Mouse (Mus musculus): Measurements from ENCODE around the gene Cct6b. TPM values are rescaled to one million over a fixed set of nuclear protein-coding genes. Genes with fewer than 3 reads are reported as not detected.

Cct6b gene
- polyA plus RNA-seq (2015; fragmentation: Nextera tagmentation; extraction: Ambion mirVana): 0.39 and 0.44 TPM in 2 replicates

DNA sequence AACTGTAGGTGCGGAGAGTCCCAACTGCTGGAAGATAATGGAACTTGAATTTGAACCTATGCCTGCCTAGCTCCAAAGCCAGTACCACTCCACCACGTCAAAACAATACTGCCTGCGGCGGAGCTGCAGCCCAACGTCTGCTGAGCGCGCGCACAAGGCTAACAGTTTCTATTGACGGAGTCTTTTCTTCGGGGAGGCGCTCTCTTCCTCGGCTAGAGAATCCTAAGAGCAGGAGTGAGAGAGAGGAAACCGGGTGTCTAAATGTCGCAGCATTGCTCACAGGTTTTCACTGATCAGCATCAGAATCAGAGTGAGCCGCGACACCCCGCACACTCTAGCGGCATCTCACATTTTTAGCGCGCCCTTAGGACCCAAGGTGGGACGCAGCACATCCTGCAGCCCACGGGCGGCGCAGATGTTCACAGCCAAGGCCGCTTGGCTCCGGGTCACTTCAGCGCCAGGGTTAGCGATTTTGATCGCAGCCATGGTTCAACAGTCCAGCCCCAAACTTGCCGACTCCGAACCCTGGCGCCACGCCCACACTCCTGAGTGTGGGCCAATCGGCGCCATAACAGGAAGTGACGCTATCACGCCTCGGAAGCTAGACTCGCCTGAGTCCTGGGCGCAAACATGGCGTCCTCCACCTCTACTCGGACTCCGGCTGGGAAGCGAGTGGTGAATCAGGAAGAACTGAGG, at the start of gene Cct6b, which contains the start of gene Zfp830:
Gene Cct6b (minus strand): TSS at position 580 of the 696 bp plus-strand sequence.
Gene Zfp830 (plus strand): TSS at position 604 of the 696 bp plus-strand sequence.
- peak within 1 kb of the TSS; percentile 93 for H3K9ac ChIP-seq

DNA sequence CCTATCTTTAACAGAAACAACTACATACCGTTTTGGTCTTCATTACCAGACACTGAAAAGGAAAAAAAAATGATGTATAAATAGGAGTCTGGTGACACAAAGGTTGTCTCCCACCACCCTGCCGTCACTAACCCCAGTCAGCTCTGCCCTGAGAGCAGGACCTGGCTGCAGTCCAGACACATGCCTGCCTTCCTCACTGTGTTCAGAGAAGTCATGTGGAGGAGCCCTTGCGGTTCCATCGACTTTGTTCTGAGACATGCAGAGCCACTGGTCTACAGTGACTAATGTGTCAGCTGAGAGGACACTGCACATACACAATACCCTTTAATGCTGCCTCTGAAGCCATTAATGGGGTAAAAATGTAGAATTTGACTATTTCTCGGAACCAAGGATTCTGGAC, 44.4 kb upstream of the Cct6b start:
- Histone ChIP-seq H3K4me3 (replicated peaks) (no peak overlapping the region), H3K9ac (no peak overlapping the region), H3K9me3 (replicated peaks) (no peaks in the 10 kb centered on the region), H3K27me3 (no peaks in the 10 kb centered on the region), H3K4me2 (no peak overlapping the region), H3K27ac (no peak overlapping the region), H3K4me1 (peaks cover 24% of the 10 kb centered on the region), H3K36me3 (peaks cover 61% of the 10 kb centered on the region)
- 64% methylated on average over 5 of the region's 5 CpGs for WGBS
- no peak for ATAC-seq (replicated peaks; ENCODE audit: low FRiP score)

More for the DNA sequence above, at the start of gene Cct6b, which contains the start of gene Zfp830:
- H3K4me2 ChIP-seq: peak within 1 kb of the TSS; percentile 88
- WGBS: under 1% methylated on average over 44 of the region's 44 CpGs
- H3K27ac ChIP-seq: peak within 1 kb of the TSS; percentile 96
- peak; percentile 99 for ATAC-seq (replicated peaks; ENCODE audit: low FRiP score)
- H3K36me3 ChIP-seq: peaks cover 10% of the 10 kb centered on the region
- peak within 1 kb of the TSS; percentile 76 for H3K4me3 ChIP-seq (replicated peaks)
- H3K9me3 ChIP-seq (replicated peaks): no peaks in the 10 kb centered on the region
- peaks cover 3% of the 10 kb centered on the region; the same call in 1 of the 2 replicates for H3K27me3 ChIP-seq
- H3K4me1 ChIP-seq: peaks cover 22% of the 10 kb centered on the region

DNA sequence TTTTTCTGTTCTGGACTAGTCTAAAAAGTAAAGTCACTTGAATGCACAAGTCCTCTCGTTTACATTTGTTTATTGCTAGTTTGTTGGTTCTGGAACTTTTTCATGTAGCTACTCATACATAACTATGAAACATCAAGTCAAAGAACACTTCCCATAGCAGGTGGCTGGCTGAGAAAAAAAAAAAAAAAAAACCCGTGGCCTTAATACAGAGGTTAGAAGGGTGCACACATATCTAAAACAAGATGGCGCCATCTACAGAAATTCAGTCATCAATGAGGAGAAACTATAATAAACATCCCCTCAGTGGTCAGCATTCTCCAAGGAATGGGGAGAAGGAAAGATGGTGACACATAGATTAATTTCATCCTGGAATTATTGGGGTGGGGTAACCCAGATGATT, 43.2 kb upstream of the Cct6b start:
- Histone ChIP-seq H3K4me3 (replicated peaks) (no peak overlapping the region), H3K9me3 (replicated peaks) (no peaks in the 10 kb centered on the region), H3K4me2 (no peak overlapping the region), H3K9ac (no peak overlapping the region), H3K36me3 (peaks cover 72% of the 10 kb centered on the region), H3K4me1 (peaks cover 13% of the 10 kb centered on the region), H3K27me3 (no peaks in the 10 kb centered on the region), H3K27ac (no peak overlapping the region)
- WGBS: 87% methylated on average over 3 of the region's 3 CpGs
- ATAC-seq (replicated peaks; ENCODE audit: low FRiP score): no peak

DNA sequence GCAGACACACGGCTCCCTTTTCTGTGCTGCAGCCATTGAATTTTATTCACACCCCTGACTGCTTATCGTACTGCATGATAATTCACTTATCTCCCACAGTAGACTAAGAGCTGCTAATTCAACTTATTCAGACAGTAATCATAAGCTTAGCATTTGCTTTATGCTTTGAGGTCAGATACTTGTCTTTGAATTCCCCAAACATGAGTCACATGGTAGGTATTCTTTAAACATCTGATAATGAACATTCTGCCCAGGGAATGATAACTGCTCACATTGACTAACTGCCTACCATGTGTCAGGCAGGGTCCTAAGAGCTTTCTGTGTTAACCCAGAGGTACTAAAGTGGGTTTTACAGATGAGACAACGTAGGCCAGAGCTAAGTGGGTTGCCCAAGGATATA, 42.5 kb upstream of the Cct6b start:
- ATAC-seq (replicated peaks; ENCODE audit: low FRiP score): no peak
- H3K4me1 ChIP-seq: peaks cover 6% of the 10 kb centered on the region; the same call in 1 of the 2 replicates
- WGBS: 77% methylated on average over 3 of the region's 3 CpGs
- H3K9ac ChIP-seq: no peak overlapping the region
- H3K36me3 ChIP-seq: peaks cover 76% of the 10 kb centered on the region
- no peak overlapping the region for H3K4me3 ChIP-seq (replicated peaks)
- no peak overlapping the region for H3K4me2 ChIP-seq
- H3K9me3 ChIP-seq (replicated peaks): no peaks in the 10 kb centered on the region
- H3K27ac ChIP-seq: no peak overlapping the region
- H3K27me3 ChIP-seq: no peaks in the 10 kb centered on the region

DNA sequence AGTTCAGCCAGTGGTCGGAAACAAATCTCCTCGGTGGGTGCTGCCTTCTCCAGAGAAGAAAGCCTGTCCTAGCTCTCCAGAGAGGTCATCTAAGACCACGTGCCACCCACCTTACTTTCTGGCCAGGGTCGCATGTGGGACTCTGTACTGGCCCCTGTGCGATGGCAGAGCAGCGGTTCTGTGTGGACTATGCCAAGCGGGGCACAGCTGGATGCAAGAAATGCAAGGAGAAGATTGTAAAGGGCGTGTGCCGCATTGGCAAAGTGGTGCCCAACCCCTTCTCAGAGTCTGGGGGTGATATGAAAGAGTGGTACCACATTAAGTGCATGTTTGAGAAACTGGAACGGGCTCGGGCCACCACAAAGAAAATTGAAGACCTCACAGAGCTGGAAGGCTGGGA, 19.3 kb upstream of the Cct6b start:
- H3K36me3 ChIP-seq: peaks cover 53% of the 10 kb centered on the region
- no peak overlapping the region for H3K27ac ChIP-seq
- peaks cover 17% of the 10 kb centered on the region for H3K4me1 ChIP-seq
- no peak overlapping the region for H3K9ac ChIP-seq
- no peaks in the 10 kb centered on the region for H3K27me3 ChIP-seq
- H3K4me2 ChIP-seq: no peak overlapping the region
- WGBS: 93% methylated on average over 11 of the region's 11 CpGs
- H3K4me3 ChIP-seq (replicated peaks): no peak overlapping the region
- no peaks in the 10 kb centered on the region for H3K9me3 ChIP-seq (replicated peaks)
- ATAC-seq (replicated peaks; ENCODE audit: low FRiP score): no peak

DNA sequence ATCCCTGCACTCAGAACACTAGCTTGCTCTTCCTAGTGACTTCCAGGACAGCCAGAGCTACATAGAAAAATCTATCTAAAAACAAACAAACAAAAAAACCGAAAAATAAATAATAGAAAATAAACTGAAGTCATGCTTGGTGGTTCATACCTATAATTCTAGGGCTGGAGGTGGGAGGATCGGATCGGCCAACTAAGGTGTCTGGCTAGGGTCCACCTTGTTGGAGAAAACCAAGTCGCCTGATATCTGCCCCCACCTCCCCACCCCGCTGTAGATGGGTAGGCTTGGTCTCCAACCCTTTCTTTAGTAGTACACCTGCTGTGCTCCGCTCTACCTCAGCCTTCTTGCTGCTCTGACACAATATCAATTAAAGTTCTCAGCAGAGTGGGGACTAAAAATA, 18.1 kb upstream of the Cct6b start:
- peak overlapping the region; percentile 94 for H3K9ac ChIP-seq
- peaks cover 17% of the 10 kb centered on the region for H3K4me1 ChIP-seq
- H3K9me3 ChIP-seq (replicated peaks): no peaks in the 10 kb centered on the region
- H3K27me3 ChIP-seq: no peaks in the 10 kb centered on the region
- 39% methylated on average over 6 of the region's 6 CpGs for WGBS
- ATAC-seq (replicated peaks; ENCODE audit: low FRiP score): no peak
- H3K4me3 ChIP-seq (replicated peaks): peak overlapping the region; percentile 98
- H3K4me2 ChIP-seq: peak overlapping the region; percentile 72
- peaks cover 41% of the 10 kb centered on the region for H3K36me3 ChIP-seq
- H3K27ac ChIP-seq: peak overlapping the region; percentile 97; the same call in 1 of the 2 replicates

DNA sequence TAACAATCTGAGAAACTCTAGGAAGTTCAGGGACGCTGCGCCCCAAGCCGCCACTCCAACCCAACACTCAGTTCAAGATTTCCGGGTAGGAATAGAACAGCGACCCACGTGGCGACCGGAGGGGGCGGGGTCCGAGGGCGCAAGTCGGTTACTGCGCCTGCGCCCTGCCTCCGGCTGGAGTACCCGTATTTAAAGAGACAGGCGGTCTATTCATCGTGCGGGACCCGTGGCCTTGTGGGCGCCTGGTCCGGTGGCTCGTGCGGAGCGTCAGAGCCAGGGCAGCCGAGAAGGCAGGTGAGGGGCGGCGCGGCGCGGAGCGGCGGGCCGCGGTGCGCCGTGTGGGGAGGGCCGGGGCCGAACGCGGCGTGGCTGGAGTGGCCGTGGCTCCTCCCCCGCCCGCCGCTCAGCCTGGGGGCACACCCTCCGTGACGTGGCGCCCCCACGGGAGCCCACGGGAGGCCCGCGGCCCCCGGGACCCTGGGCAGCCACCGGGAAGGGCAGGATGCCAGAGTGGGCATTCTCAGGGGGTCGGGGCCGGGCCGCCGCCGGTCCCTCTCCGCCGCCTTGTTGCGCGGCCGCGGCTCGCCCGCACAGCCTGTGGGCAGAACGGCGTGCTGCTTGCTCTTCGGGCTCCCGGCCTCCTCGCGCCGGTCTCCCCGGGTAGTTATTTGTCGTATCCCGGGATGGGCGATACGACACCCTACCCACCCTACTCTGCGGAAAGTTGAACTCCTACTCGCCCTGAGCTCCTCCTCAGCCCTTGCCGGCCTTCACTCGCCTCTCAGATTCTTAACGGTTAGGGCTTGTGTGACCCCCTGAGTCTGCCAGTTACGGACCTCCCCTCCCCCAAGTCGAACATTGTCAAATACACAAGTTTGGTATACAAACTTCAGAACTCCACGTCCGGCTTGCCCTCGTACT, 17.1 kb upstream of the Cct6b start, which contains the start of gene Lig3:
Gene Lig3 (plus strand): TSS at position 126 of the 921 bp plus-strand sequence.
- Histone ChIP-seq H3K9me3 (replicated peaks) (no peaks in the 10 kb centered on the region), H3K27ac (peak within 1 kb of the TSS; percentile 97), H3K27me3 (no peaks in the 10 kb centered on the region), H3K4me1 (peaks cover 17% of the 10 kb centered on the region), H3K4me3 (replicated peaks) (peak within 1 kb of the TSS; percentile 98), H3K4me2 (peak within 1 kb of the TSS; percentile 72), H3K9ac (peak within 1 kb of the TSS; percentile 94), H3K36me3 (peaks cover 31% of the 10 kb centered on the region)
- under 1% methylated on average over 80 of the region's 90 CpGs for WGBS
- peak; percentile 94 for ATAC-seq (replicated peaks; ENCODE audit: low FRiP score)

DNA sequence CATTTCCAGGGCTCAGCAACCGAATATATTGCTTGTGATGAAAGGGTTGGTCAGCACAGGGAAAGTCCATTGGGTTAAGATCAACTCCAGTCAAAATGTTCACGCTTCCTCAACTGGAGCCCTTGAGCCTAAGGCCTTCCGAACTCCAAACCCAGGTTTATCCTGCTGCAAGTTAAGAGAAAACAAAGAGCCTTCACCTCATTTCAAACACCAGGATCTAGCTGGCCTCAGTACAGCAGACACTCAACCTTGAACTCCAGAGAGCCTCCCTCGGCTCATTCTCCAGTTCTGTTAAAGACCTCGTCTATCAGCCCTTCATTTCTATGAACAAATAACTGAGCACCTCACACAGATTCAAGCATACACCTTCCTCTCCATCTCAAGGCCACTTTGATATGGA, 16.0 kb upstream of the Cct6b start:
- H3K36me3 ChIP-seq: peaks cover 20% of the 10 kb centered on the region
- 44% methylated on average over 5 of the region's 5 CpGs for WGBS
- no peaks in the 10 kb centered on the region for H3K9me3 ChIP-seq (replicated peaks)
- no peak for ATAC-seq (replicated peaks; ENCODE audit: low FRiP score)
- peaks cover 17% of the 10 kb centered on the region for H3K4me1 ChIP-seq
- 0 out of 2 replicates have a peak overlapping the region, but pooled peaks have one; percentile 97 for H3K27ac ChIP-seq
- H3K9ac ChIP-seq: peak overlapping the region; percentile 94
- no peaks in the 10 kb centered on the region for H3K27me3 ChIP-seq
- peak overlapping the region; percentile 72 for H3K4me2 ChIP-seq
- peak overlapping the region; percentile 98 for H3K4me3 ChIP-seq (replicated peaks)

DNA sequence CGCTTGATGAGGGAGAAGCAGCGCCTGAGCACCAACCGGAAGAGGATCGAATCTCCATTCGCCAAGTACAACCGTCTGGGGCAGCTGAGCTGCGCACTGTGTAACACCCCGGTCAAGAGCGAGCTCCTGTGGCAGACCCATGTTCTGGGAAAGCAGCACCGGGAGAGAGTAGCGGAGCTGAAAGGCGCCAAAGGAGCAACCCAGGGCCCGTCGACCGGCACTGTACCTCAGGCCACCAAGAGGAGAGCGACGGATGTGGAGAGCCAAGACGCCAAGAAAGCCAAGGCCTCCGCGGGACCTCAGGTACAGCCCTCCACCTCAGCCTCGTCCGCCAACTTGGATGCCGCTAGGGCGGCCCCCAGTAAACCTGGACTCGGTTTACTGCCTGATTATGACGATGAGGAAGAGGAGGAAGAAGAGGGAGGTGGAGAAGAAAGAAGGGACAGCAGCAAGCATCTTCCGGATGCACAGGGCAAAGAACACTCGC, 360 bp upstream of the Cct6b start:
- ATAC-seq (replicated peaks; ENCODE audit: low FRiP score): peak; percentile 78
- H3K4me3 ChIP-seq (replicated peaks): peak overlapping the region; percentile 76
- peaks cover 22% of the 10 kb centered on the region for H3K4me1 ChIP-seq
- H3K36me3 ChIP-seq: peaks cover 14% of the 10 kb centered on the region
- WGBS: under 1% methylated on average over 28 of the region's 28 CpGs
- peak overlapping the region; percentile 93 for H3K9ac ChIP-seq
- H3K27ac ChIP-seq: peak overlapping the region; percentile 96
- peaks cover 3% of the 10 kb centered on the region; the same call in 1 of the 2 replicates for H3K27me3 ChIP-seq
- H3K4me2 ChIP-seq: peak overlapping the region; percentile 88
- no peaks in the 10 kb centered on the region for H3K9me3 ChIP-seq (replicated peaks)

DNA sequence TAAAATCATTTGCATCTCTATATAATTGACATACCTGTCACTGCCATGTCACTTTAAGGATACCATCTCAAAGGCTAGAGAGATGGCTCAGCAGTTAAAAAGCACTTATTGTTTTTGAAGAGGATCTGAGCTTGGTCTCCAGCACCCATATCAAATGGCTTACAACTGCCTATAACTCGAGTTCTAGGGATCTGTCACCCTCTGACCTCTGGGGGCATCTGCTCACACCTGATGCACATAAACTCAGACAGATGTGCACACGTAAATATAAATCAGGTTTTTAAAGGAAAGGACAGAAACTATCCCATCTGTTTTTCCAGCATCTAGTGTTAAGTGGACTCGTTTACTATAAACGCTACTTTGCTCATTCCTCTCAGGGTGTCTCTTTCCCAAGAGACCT, 860 bp downstream of the Cct6b start:
- H3K36me3 ChIP-seq: peaks cover 3% of the 10 kb centered on the region
- H3K9ac ChIP-seq: peak overlapping the region; percentile 93
- H3K27ac ChIP-seq: peak overlapping the region; percentile 96
- WGBS: 7% methylated on average over 4 of the region's 4 CpGs
- peaks cover 3% of the 10 kb centered on the region for H3K27me3 ChIP-seq
- H3K4me2 ChIP-seq: peak overlapping the region; percentile 88
- H3K9me3 ChIP-seq (replicated peaks): no peaks in the 10 kb centered on the region
- peak overlapping the region; percentile 76 for H3K4me3 ChIP-seq (replicated peaks)
- no peak for ATAC-seq (replicated peaks; ENCODE audit: low FRiP score)
- H3K4me1 ChIP-seq: peaks cover 22% of the 10 kb centered on the region

DNA sequence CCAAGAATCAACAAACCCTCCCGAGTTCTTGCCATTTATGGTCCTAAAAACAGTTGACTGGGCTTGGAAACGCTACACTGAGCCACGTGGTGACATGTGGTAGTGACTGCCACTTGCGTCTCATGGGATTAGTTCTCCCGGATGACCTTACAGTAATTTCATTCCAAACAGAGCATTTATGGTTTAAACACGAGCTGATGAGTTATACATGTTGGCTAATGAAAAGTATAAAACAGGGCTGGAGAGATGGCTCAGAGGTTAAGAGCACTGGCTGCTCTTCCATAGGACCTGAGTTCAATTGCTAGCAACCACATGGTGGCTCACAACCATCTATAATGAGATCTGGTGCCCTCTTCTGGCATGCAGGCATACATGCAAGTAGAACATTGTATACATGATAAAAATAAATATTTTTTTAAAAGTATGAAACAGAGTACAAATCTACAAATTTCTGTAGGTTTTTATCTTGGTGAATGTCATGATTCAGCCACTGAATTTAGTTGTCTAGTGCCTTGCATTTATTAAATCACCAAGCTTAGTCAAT, 1.8 kb downstream of the Cct6b start:
- Histone ChIP-seq H3K4me3 (replicated peaks) (no peak overlapping the region), H3K4me2 (no peak overlapping the region), H3K9ac (no peak overlapping the region), H3K36me3 (peaks cover 3% of the 10 kb centered on the region), H3K27ac (no peak overlapping the region), H3K9me3 (replicated peaks) (no peaks in the 10 kb centered on the region), H3K4me1 (peaks cover 22% of the 10 kb centered on the region), H3K27me3 (peaks cover 9% of the 10 kb centered on the region)
- no peak for ATAC-seq (replicated peaks; ENCODE audit: low FRiP score)
- 84% methylated on average over 6 of the region's 6 CpGs for WGBS

Measured in kidney, embryonic 15.5 days (tissue).